Mouse (Mus musculus) embryo, embryonic 10 days (tissue): ENCODE measurements at regions not wholly inside any gene's neighbourhood (a gene's known extent, or its start where the extent isn't known, plus 50 kb on each side); places are given as distances from the start of the nearest gene placed in this dataset.

ENCODE experiments used
- DNase-seq: peaks from one replicate; pipeline ENCODE4 v3.0.0-alpha.2; 2015; ENCODE audit warnings: low spot score

- peak; percentile 48 for DNase-seq
Measured at GRCm38 (mm10) chr4:124443613-124444108, 166.9 kb downstream of the 3100002H09Rik start.

- peak; percentile 11 for DNase-seq
Measured at GRCm38 (mm10) chr4:124443130-124443503, 167.5 kb downstream of the 3100002H09Rik start.

- DNase-seq, result no peak
Measured at GRCm38 (mm10) chr4:124442491-124443129, 168.0 kb downstream of the 3100002H09Rik start.

GRCm38 (mm10) chr4:124441737-124442487 is 168.7 kb downstream of the 3100002H09Rik start:
- DNase-seq, result peak; percentile 59

GRCm38 (mm10) chr4:124435040-124435434 is 175.6 kb downstream of the 3100002H09Rik start:
- no peak for DNase-seq

GRCm38 (mm10) chr4:124434059-124435039 is 176.3 kb downstream of the 3100002H09Rik start:
- peak; percentile 50 for DNase-seq

- DNase-seq, result no peak
Measured at GRCm38 (mm10) chr4:124433506-124433905, 177.1 kb downstream of the 3100002H09Rik start.

GRCm38 (mm10) chr4:124431193-124431592 is 179.4 kb downstream of the 3100002H09Rik start:
- DNase-seq, result no peak

GRCm38 (mm10) chr4:124428844-124429243 is 181.8 kb downstream of the 3100002H09Rik start:
- DNase-seq, result no peak

GRCm38 (mm10) chr4:124422406-124422805 is 188.2 kb downstream of the 3100002H09Rik start:
- no peak for DNase-seq

GRCm38 (mm10) chr4:124418431-124418830 is 192.2 kb downstream of the 3100002H09Rik start:
- DNase-seq, result no peak

- DNase-seq, result no peak
Measured at GRCm38 (mm10) chr4:124417176-124417575, 193.4 kb downstream of the 3100002H09Rik start.

- DNase-seq, result no peak
Measured at GRCm38 (mm10) chr4:124416266-124416665, 194.3 kb downstream of the 3100002H09Rik start.

GRCm38 (mm10) chr4:124414386-124414785 is 196.2 kb downstream of the 3100002H09Rik start:
- no peak for DNase-seq

GRCm38 (mm10) chr4:124409279-124409678 is 201.3 kb downstream of the 3100002H09Rik start:
- DNase-seq, result no peak

GRCm38 (mm10) chr4:124402075-124402474 is 208.5 kb downstream of the 3100002H09Rik start:
- no peak for DNase-seq

- no peak for DNase-seq
Measured at GRCm38 (mm10) chr4:124400741-124401140, 209.9 kb downstream of the 3100002H09Rik start.

- no peak for DNase-seq
Measured at GRCm38 (mm10) chr4:124400136-124400675, 210.4 kb downstream of the 3100002H09Rik start.

GRCm38 (mm10) chr4:124398354-124398753 is 212.2 kb downstream of the 3100002H09Rik start:
- DNase-seq, result no peak

- no peak for DNase-seq
Measured at GRCm38 (mm10) chr4:124396566-124397283, 213.9 kb downstream of the 3100002H09Rik start.

GRCm38 (mm10) chr4:124395966-124396395 is 214.6 kb downstream of the 3100002H09Rik start:
- DNase-seq, result no peak
